Mouse (Mus musculus): ENCODE measurements around the gene Tmco5.

Gene Tmco5

GRCm38 (mm10) chr2:116878391-116878790 is at the start of gene Tmco5:
Tmco5 (plus strand) TSS chr2:116878691.
- no peak for DNase-seq

GRCm38 (mm10) chr2:116831863-116832262 is 46.6 kb upstream of the Tmco5 start:
- no peak for DNase-seq

- DNase-seq = no peak
Measured at GRCm38 (mm10) chr2:116837829-116838228, 40.7 kb upstream of the Tmco5 start.

GRCm38 (mm10) chr2:116838538-116839197 is 39.8 kb upstream of the Tmco5 start:
- DNase-seq = peak; percentile 47 to 66

GRCm38 (mm10) chr2:116849980-116850636 is 28.4 kb upstream of the Tmco5 start:
- DNase-seq = no peak

GRCm38 (mm10) chr2:116851356-116851755 is 27.1 kb upstream of the Tmco5 start:
- no peak for DNase-seq

GRCm38 (mm10) chr2:116852249-116852648 is 26.2 kb upstream of the Tmco5 start:
- DNase-seq = peak; percentile 52 to 71

- DNase-seq = no peak
Measured at GRCm38 (mm10) chr2:116858703-116859102, 19.8 kb upstream of the Tmco5 start.

- DNase-seq = no peak
Measured at GRCm38 (mm10) chr2:116876955-116877615, 1.4 kb upstream of the Tmco5 start.

GRCm38 (mm10) chr2:116879730-116880129 is 1.2 kb downstream of the Tmco5 start:
- no peak for DNase-seq

- no peak for DNase-seq
Measured at GRCm38 (mm10) chr2:116893316-116893987, 15.0 kb downstream of the Tmco5 start.

- DNase-seq = peak; percentile 33 to 43
Measured at GRCm38 (mm10) chr2:116893988-116894363, 15.5 kb downstream of the Tmco5 start.

- peak; percentile 75 to 91 for DNase-seq
Measured at GRCm38 (mm10) chr2:116899615-116900272, 21.3 kb downstream of the Tmco5 start.

- peak in 1 of 2 experiments; percentile 37 for DNase-seq
Measured at GRCm38 (mm10) chr2:116900273-116900843, 21.9 kb downstream of the Tmco5 start.

- DNase-seq = no peak
Measured at GRCm38 (mm10) chr2:116908268-116908667, 29.8 kb downstream of the Tmco5 start.

GRCm38 (mm10) chr2:116912334-116913070 is 34.0 kb downstream of the Tmco5 start:
- no peak for DNase-seq

GRCm38 (mm10) chr2:116913677-116914405 is 35.4 kb downstream of the Tmco5 start:
- DNase-seq = no peak

GRCm38 (mm10) chr2:116914636-116915035 is 36.1 kb downstream of the Tmco5 start:
- no peak for DNase-seq

GRCm38 (mm10) chr2:116918598-116918997 is 40.1 kb downstream of the Tmco5 start:
- DNase-seq = no peak

- peak in 1 of 2 experiments; percentile 12 for DNase-seq
Measured at GRCm38 (mm10) chr2:116922580-116923500, 44.3 kb downstream of the Tmco5 start.

Data from kidney, postnatal 36 days (tissue).